10 mouse cellular contexts compared by ENCODE assay signal in genomic region chr7:46611970-46612369, GRCm38 (mm10). TPM values are rescaled to one million over a fixed set of nuclear protein-coding genes. Genes with fewer than 3 reads are reported as not detected.
DNase-seq lines count a peak whose midpoint lies in the region; ATAC-seq lines count a peak whose summit lies in the region.
"Had no signal": no experiment of that assay in that cellular context is flagged by ENCODE, and none has a peak within 500 bp of the region (broad histone marks: within the 10 kb centered on the region; RNA-seq: fewer than 3 reads in every experiment).

No protein-coding gene starts in this region.

- H3K27ac ChIP-seq in heart, embryonic 16.5 days (ENCODE audit: low read length) = peak overlapping the region; percentile 41; the same call in 1 of the 2 replicates
- H3K27ac ChIP-seq: liver, embryonic 13.5 days had no signal

- H3K9ac ChIP-seq in heart, embryonic 16.5 days (ENCODE audit: low read length) = peak overlapping the region; percentile 38; the same call in 1 of the 2 replicates
- H3K9ac ChIP-seq: hindbrain, embryonic 15.5 days; liver, embryonic 13.5 days had no signal

- H3K27me3 ChIP-seq in heart, embryonic 16.5 days (ENCODE audit: control insufficient read depth, insufficient read depth, low read length) = no peaks in the 10 kb centered on the region
- H3K27me3 ChIP-seq: hindbrain, embryonic 15.5 days; liver, embryonic 13.5 days had no signal

- H3K36me3 ChIP-seq in heart, embryonic 16.5 days (ENCODE audit: control insufficient read depth, insufficient read depth) = no peaks in the 10 kb centered on the region
- H3K36me3 ChIP-seq: liver, embryonic 13.5 days had no signal

- 34% methylated on average over 9 of the region's 9 CpGs for WGBS in heart, embryonic 16.5 days

- DNase-seq in left cerebral cortex, adult 18-20 months (ENCODE audit: low spot score in 2 of 2) = peak; percentile 33 to 47
- no peak for DNase-seq in left cerebral cortex, adult 11 months (ENCODE audit: low spot score)
- peak; percentile 78 for DNase-seq in cerebellum, adult 11 months
- DNase-seq in lung, postnatal 25 days (ENCODE audit: low spot score) = peak; percentile 71
- no peak for DNase-seq in thymus, adult 18-20 months
- DNase-seq in liver = no peak
- no peak for DNase-seq in right cerebral cortex, postnatal 10 days (ENCODE audit: low spot score in 2 of 2)
- DNase-seq: liver, embryonic 13.5 days had no signal

- no peak overlapping the region for H3K4me3 ChIP-seq in heart, embryonic 16.5 days (ENCODE audit: low read length)
- H3K4me3 ChIP-seq: hindbrain, embryonic 15.5 days; liver, embryonic 13.5 days had no signal

- no peak for ATAC-seq in heart, embryonic 16.5 days (replicated peaks; ENCODE audit: extremely low read depth, insufficient read depth, low FRiP score)

- peak overlapping the region; percentile 13; the same call in 1 of the 2 replicates for H3K4me2 ChIP-seq in heart, embryonic 16.5 days (ENCODE audit: low read depth, low read length)
- H3K4me2 ChIP-seq: hindbrain, embryonic 15.5 days; liver, embryonic 13.5 days had no signal

- no peaks in the 10 kb centered on the region for H3K9me3 ChIP-seq in heart, embryonic 16.5 days (replicated peaks; ENCODE audit: control insufficient read depth, low read length)
- H3K9me3 ChIP-seq: hindbrain, embryonic 15.5 days; liver, embryonic 13.5 days had no signal

- H3K4me1 ChIP-seq in heart, embryonic 16.5 days (ENCODE audit: control insufficient read depth, insufficient read depth, low read length) = peaks cover 32% of the 10 kb centered on the region

RNA-seq across cellular contexts. Expression of gene Sergef, which starts 27.6 kb away (rescaled TPM):
- 10 to 100 TPM; 73.6 to 85.6 TPM for total RNA-seq in left cerebral cortex, adult 18-20 months (2021)
- 11.0 and 11.4 TPM in 2 replicates for polyA plus RNA-seq in heart, embryonic 16.5 days (2015; fragmentation: Nextera tagmentation; extraction: Ambion mirVana)

Comparison
In these comparisons a context has a peak if more than half of its experiments do, and no peak if none do; other contexts are left out.
1. DNase-seq: peak in left cerebral cortex, adult 18-20 months (2 of 2), cerebellum, adult 11 months (single experiment) and lung, postnatal 25 days (single experiment); none in left cerebral cortex, adult 11 months (single experiment), thymus, adult 18-20 months (0 of 2), liver (single experiment) and right cerebral cortex, postnatal 10 days (0 of 2).